Mouse (Mus musculus): ENCODE measurements around the gene Arl3. TPM values are rescaled to one million over a fixed set of nuclear protein-coding genes. Genes with fewer than 3 reads are reported as not detected.

Arl3 gene
- polyA plus RNA-seq (2012; rRNA removed) = 5.5 and 6.8 TPM in 2 replicates

DNA sequence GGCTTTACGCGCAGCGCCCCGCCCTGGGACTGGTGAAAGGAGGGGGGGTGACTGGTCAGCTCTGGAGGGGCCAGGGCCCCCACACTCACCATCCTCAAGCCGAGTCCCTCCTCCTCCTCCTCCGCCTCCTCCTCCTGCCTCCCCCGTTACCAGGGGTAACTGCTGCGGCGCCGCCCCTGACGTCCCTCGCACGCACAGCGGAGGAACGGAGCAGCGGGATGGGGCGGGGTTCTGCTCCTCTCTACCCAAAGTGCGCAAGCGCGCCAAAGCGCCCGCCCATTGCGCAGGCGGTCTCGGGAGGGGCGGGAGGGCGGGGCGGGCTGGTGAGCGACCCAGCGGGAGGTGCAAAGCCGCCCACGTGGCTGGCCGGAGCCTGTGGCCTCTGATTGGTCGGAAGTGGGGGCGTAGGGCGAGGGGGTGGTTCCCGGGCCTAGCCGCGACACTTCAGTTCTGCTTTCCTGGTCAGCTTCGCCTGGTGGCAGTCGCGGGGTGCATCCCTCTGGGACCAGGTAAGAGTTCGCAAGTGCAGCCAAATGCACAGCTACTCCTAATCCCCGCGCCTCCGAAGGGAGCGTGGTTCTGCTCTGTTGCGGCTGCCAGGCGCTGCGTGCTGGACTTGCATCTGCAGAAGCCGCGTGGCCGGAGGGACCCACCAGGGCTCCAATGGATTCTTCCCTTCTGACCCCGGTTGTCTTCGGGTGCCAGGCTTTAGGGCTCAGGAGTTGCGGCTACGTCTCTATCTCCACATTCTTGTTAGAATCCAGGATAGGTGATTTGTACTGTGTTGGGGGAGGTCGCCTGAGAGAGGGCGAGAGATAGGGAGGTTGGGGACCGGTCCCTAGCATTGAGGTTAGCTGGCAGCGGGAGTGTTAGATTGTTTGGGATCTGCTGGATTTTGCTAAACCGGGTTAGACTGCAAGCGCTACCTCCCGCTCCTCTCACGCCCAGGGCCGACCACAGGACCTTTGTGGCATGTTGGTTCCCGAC, at the start of gene Arl3, which contains the start of gene Sfxn2:
Arl3 (minus strand) TSS at position 248 of the 987 bp plus-strand sequence.
Sfxn2 (plus strand) TSS at position 415 of the 987 bp plus-strand sequence.
- peak; percentile 94 for DNase-seq (ENCODE audit: low read depth in 1 of 2, low spot score in 2 of 2)
- TF ChIP-seq POLR2A (IDR thresholded peaks at IDR 0.05; ENCODE audit: low read depth, low read length) = peak; percentile 55; the same call in 1 of the 2 replicates
- 0 out of 2 replicates have a peak, but pooled peaks have one; percentile 6 for TF ChIP-seq CTCF (IDR thresholded peaks at IDR 0.05; ENCODE audit: extremely low read depth, insufficient read depth, insufficient read length, insufficient replicate concordance)
- Histone ChIP-seq H3K36me3 (ENCODE audit: control insufficient read depth, insufficient read depth, low read length) (no peaks in the 10 kb centered on the region), H3K4me1 (ENCODE audit: control insufficient read depth, insufficient read depth, insufficient read length) (no peaks in the 10 kb centered on the region; the same call in 1 of the 2 replicates), H3K4me3 (ENCODE audit: extremely low read depth, insufficient read depth, insufficient read length) (peak within 1 kb of the TSS; percentile 90), H3K27ac (ENCODE audit: insufficient read depth, low read length) (peak within 1 kb of the TSS; percentile 5; the same call in 1 of the 2 replicates), H3K27me3 (ENCODE audit: control insufficient read depth, insufficient read depth, low read length) (no peaks in the 10 kb centered on the region)
- WGBS = 1% methylated on average over 60 of the region's 67 CpGs

DNA sequence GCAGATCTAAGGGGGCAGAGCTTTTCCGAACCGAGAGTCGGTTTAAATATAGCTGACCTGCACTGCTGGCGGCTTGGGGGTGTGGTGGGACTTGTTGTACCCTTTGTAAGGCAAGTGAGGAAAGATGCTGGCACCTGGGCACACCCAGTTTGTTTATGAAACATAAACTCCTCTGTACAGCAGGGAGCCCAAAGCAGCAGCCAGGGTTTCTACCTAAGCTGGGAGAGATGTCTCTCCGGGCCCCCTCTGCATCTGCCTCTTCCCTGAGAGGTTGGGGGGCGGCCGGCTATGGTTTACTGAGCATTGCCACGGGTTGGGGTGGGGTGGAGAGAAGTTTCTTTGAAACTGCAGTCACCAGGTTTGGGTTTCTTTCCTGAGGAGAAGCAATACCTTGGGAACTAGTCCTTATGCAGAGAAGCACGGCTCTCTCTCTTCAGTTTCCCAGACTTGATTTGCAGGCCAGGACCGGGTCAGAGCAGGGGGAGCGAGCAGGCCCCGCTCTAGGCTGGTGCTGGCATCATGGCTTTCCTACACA, 49.7 kb upstream of the Arl3 start:
- WGBS = 84% methylated on average over 12 of the region's 12 CpGs
- H3K36me3 ChIP-seq (ENCODE audit: control insufficient read depth, insufficient read depth, low read length) = 0 out of 2 replicates have a peak, but pooled peaks cover 2% of the 10 kb centered on the region
- no peak for TF ChIP-seq POLR2A (IDR thresholded peaks at IDR 0.05; ENCODE audit: low read depth, low read length)
- TF ChIP-seq CTCF (IDR thresholded peaks at IDR 0.05; ENCODE audit: extremely low read depth, insufficient read depth, insufficient read length, insufficient replicate concordance) = no peak
- DNase-seq (ENCODE audit: low read depth in 1 of 2, low spot score in 2 of 2) = no peak
- H3K4me3 ChIP-seq (ENCODE audit: extremely low read depth, insufficient read depth, insufficient read length) = no peak overlapping the region
- peaks cover 11% of the 10 kb centered on the region; the same call in 1 of the 2 replicates for H3K4me1 ChIP-seq (ENCODE audit: control insufficient read depth, insufficient read depth, insufficient read length)
- H3K27me3 ChIP-seq (ENCODE audit: control insufficient read depth, insufficient read depth, low read length) = no peaks in the 10 kb centered on the region
- H3K27ac ChIP-seq (ENCODE audit: insufficient read depth, low read length) = no peak overlapping the region

DNA sequence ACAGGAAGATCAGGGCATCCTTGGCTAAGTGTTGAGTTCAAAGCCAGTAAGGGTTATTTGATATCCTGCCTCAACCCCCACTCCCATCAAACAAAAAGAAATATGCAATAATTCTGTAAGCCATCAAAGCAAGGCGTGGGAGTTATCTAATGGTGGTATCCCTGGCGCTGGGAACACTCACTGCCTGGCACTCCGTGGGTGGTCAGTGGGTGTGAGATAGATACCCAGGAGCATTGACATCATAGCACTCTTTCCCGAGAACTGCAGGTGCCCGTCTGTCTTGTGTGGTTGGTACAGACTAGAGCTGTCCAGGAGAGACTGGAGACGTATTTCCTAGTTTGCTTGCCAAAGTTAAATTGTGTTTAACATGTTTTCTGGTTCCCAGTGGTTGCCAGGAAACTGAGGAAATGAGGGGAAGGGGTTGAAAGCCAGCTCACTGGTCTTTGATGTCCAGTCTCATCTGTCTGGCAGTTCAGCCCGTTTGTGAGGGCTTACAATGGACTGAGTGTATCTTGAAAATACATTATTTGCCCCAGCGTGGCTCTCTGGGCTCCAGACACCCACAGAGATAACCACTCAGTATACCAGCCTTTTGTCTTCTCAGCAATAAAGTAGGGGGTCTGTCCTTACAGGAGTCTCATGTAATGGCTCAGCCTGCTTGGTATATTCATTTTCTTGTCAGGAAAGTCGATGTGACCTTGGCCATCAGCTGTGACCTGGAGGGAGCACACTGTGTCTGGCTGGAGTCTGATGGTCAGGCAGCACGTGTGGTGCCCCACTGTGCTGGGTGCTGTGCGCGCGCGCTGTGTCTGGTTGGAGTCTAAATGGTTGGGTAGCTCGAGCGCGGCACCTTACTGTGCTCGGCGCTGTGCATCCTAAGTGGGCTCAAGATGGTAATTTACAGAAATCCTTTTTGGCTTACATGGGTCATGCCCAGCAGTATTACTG, 48.5 kb upstream of the Arl3 start:
- H3K36me3 ChIP-seq (ENCODE audit: control insufficient read depth, insufficient read depth, low read length) = 0 out of 2 replicates have a peak, but pooled peaks cover 2% of the 10 kb centered on the region
- no peaks in the 10 kb centered on the region for H3K27me3 ChIP-seq (ENCODE audit: control insufficient read depth, insufficient read depth, low read length)
- peaks cover 16% of the 10 kb centered on the region; the same call in 1 of the 2 replicates for H3K4me1 ChIP-seq (ENCODE audit: control insufficient read depth, insufficient read depth, insufficient read length)
- H3K4me3 ChIP-seq (ENCODE audit: extremely low read depth, insufficient read depth, insufficient read length) = no peak overlapping the region
- no peak for DNase-seq (ENCODE audit: low read depth in 1 of 2, low spot score in 2 of 2)
- WGBS = 90% methylated on average over 19 of the region's 19 CpGs
- H3K27ac ChIP-seq (ENCODE audit: insufficient read depth, low read length) = no peak overlapping the region
- TF ChIP-seq CTCF (IDR thresholded peaks at IDR 0.05; ENCODE audit: extremely low read depth, insufficient read depth, insufficient read length, insufficient replicate concordance) (no peak), POLR2A (IDR thresholded peaks at IDR 0.05; ENCODE audit: low read depth, low read length) (no peak)

DNA sequence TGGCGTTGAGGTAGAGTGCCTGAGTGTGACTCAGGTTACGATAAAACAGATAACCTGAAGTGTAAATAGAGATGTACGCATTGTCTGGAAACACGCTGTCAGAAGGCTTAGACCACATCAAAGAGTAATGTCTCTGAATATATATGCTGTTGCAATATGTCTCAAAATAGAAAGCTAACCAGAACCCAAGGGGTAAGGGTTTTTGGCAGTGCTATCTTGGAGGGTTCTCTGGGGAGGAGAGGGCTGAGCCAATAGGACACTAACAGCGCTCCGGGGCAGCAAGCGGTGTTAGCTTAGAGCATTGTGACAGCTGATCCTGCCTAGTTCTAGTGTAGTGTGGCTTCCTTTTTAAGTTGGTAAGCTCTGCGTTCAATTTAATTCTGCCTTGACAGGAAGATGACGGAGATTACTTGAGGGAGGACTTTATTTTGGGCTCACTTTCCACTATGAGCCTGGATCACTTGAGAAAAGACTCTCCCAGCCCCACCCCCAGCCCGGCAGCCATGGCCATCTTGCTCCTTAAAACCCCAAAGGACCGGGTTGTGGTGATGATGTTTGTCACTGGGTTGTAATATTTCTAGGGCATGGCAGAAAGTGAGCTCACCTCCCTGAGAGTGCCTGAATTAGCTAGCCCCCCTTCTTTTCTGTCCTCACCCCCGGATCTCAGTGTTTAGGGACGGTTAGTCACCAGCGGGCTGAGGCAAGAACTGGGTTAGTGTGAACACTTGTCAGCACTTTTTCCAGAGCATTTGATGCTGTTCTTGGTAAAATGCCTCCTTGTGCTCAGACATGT, 47.2 kb upstream of the Arl3 start:
- Histone ChIP-seq H3K4me1 (ENCODE audit: control insufficient read depth, insufficient read depth, insufficient read length) (peaks cover 16% of the 10 kb centered on the region; the same call in 1 of the 2 replicates), H3K36me3 (ENCODE audit: control insufficient read depth, insufficient read depth, low read length) (0 out of 2 replicates have a peak, but pooled peaks cover 2% of the 10 kb centered on the region), H3K4me3 (ENCODE audit: extremely low read depth, insufficient read depth, insufficient read length) (no peak overlapping the region), H3K27me3 (ENCODE audit: control insufficient read depth, insufficient read depth, low read length) (no peaks in the 10 kb centered on the region), H3K27ac (ENCODE audit: insufficient read depth, low read length) (no peak overlapping the region; the same call in 1 of the 2 replicates)
- 43% methylated on average over 14 of the region's 14 CpGs for WGBS
- TF ChIP-seq CTCF (IDR thresholded peaks at IDR 0.05; ENCODE audit: extremely low read depth, insufficient read depth, insufficient read length, insufficient replicate concordance) (no peak), POLR2A (IDR thresholded peaks at IDR 0.05; ENCODE audit: low read depth, low read length) (no peak)
- DNase-seq (ENCODE audit: low read depth in 1 of 2, low spot score in 2 of 2) = peak in 1 of 2 experiments; percentile 56

DNA sequence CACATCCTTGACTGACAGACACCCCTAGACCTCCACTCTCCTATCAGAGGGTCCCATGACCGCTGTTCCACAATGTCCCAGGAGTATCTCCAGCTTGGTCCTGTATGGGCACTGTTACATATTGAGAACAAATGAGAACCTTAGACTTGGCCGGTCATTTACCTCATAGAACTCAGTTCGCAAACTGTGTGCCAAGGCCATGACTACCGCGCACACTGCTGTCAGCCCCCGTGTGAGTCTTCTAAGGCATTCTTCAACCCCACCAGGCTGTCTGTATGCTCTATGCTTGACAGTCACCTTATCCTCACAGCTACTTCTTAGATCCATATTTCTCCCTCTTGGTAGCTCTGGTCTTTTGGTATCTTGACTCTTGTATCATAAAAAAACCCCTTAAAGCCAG, 46.5 kb upstream of the Arl3 start:
- Histone ChIP-seq H3K4me1 (ENCODE audit: control insufficient read depth, insufficient read depth, insufficient read length) (peaks cover 16% of the 10 kb centered on the region; the same call in 1 of the 2 replicates), H3K27ac (ENCODE audit: insufficient read depth, low read length) (no peak overlapping the region)

More for the DNA sequence above, 46.5 kb upstream of the Arl3 start:
- H3K27me3 ChIP-seq (ENCODE audit: control insufficient read depth, insufficient read depth, low read length) = no peaks in the 10 kb centered on the region
- H3K4me3 ChIP-seq (ENCODE audit: extremely low read depth, insufficient read depth, insufficient read length) = no peak overlapping the region
- TF ChIP-seq POLR2A (IDR thresholded peaks at IDR 0.05; ENCODE audit: low read depth, low read length) (no peak), CTCF (IDR thresholded peaks at IDR 0.05; ENCODE audit: extremely low read depth, insufficient read depth, insufficient read length, insufficient replicate concordance) (no peak)
- no peaks in the 10 kb centered on the region; the same call in none of the 2 replicates for H3K36me3 ChIP-seq (ENCODE audit: control insufficient read depth, insufficient read depth, low read length)
- 89% methylated on average over 6 of the region's 6 CpGs for WGBS
- DNase-seq (ENCODE audit: low read depth in 1 of 2, low spot score in 2 of 2) = no peak
